Mouse (Mus musculus) hindbrain, embryonic 10.5 days (tissue): ENCODE data around the gene Sgsm1. TPM values are rescaled to one million over a fixed set of nuclear protein-coding genes. Genes with fewer than 3 reads are reported as not detected.
"Not testable (repeated sequence)": the region's sequence is repeated elsewhere in the genome, so short reads cannot be mapped to it uniquely, and the experiment has no call there.

Source experiments
- DNase-seq: peaks from one replicate; pipeline ENCODE4 v3.0.0-alpha.2; 2017; ENCODE audit warnings: low spot score
- H3K27ac ChIP-seq: fragments of 300-500 bp; sonication (generic); 2 replicates; pipeline ENCODE4 v1.5.1; 2016; ENCODE audit warnings: mild to moderate bottlenecking, moderate library complexity
- H3K27me3 ChIP-seq: fragments of 300-500 bp; sonication (generic); 2 replicates; pipeline ENCODE4 v1.6.1; 2016; ENCODE audit warnings: mild to moderate bottlenecking; ENCODE audit not compliant: poor library complexity, insufficient read depth, severe bottlenecking
- H3K36me3 ChIP-seq: fragments of 300-500 bp; sonication (generic); 2 replicates; pipeline ENCODE4 v1.6.1; 2016; ENCODE audit warnings: mild to moderate bottlenecking, moderate library complexity
- H3K4me1 ChIP-seq: fragments of 300-500 bp; sonication (generic); replicated peaks from 2 replicates; pipeline ENCODE4 v1.6.1; 2016; ENCODE audit warnings: mild to moderate bottlenecking
- H3K4me3 ChIP-seq: fragments of 300-500 bp; sonication (generic); 2 replicates; pipeline ENCODE4 v1.5.1; 2016; ENCODE audit warnings: mild to moderate bottlenecking, moderate library complexity
- H3K9me3 ChIP-seq: fragments of 300-500 bp; sonication (generic); 2 replicates; pipeline ENCODE4 v1.6.1; 2016; ENCODE audit warnings: mild to moderate bottlenecking, moderate library complexity
- WGBS: fragments of 180-500 bp; shearing (Covaris S2); methylation state at CpG from one replicate; pipeline ENCODE4 v1.1.7; 2016; 5-methylcytosine and 5-hydroxymethylcytosine counted together
- polyA plus RNA-seq: library from polyadenylated mRNA; unstranded; fragments of >200 nt; fragmentation: Nextera tagmentation; extraction: Ambion mirVana; gene quantifications from 2 replicates; pipeline ENCODE4 v1.2.1, GENCODE M21; 2016

Gene Sgsm1
- polyA plus RNA-seq, result 16.6 and 17.5 TPM in 2 replicates

- Histone ChIP-seq H3K4me1 (peaks cover 52% of the 10 kb centered on the region), H3K4me3 (peak within 1 kb of the TSS; percentile 78), H3K9me3 (peaks cover 4% of the 10 kb centered on the region; the same call in 1 of the 2 replicates), H3K27ac (peak within 1 kb of the TSS; percentile 85), H3K27me3 (peaks cover 72% of the 10 kb centered on the region), H3K36me3 (no peaks in the 10 kb centered on the region)
- WGBS, result 2% methylated on average over 53 of the region's 53 CpGs
- peak; percentile 88 for DNase-seq
Observed at GRCm38 (mm10) chr5:113310377-113311003, at the start of gene Sgsm1. TSS of gene Sgsm1 (minus strand) at chr5:113310786.

GRCm38 (mm10) chr5:113358833-113359232 is 48.2 kb upstream of the Sgsm1 start:
- Histone ChIP-seq H3K27me3 (peaks cover 60% of the 10 kb centered on the region), H3K4me3 (no peak overlapping the region), H3K9me3 (no peaks in the 10 kb centered on the region), H3K4me1 (peaks cover 32% of the 10 kb centered on the region), H3K27ac (0 out of 2 replicates have a peak overlapping the region, but pooled peaks have one; percentile 40), H3K36me3 (no peaks in the 10 kb centered on the region)
- 5% methylated on average over 11 of the region's 11 CpGs for WGBS
- DNase-seq, result no peak

GRCm38 (mm10) chr5:113357656-113358055 is 47.1 kb upstream of the Sgsm1 start:
- 59% methylated on average over 3 of the region's 3 CpGs for WGBS
- Histone ChIP-seq H3K27ac (no peak overlapping the region), H3K4me3 (no peak overlapping the region), H3K36me3 (no peaks in the 10 kb centered on the region), H3K27me3 (peaks cover 72% of the 10 kb centered on the region), H3K4me1 (peaks cover 35% of the 10 kb centered on the region), H3K9me3 (no peaks in the 10 kb centered on the region)
- DNase-seq, result no peak

DNA sequence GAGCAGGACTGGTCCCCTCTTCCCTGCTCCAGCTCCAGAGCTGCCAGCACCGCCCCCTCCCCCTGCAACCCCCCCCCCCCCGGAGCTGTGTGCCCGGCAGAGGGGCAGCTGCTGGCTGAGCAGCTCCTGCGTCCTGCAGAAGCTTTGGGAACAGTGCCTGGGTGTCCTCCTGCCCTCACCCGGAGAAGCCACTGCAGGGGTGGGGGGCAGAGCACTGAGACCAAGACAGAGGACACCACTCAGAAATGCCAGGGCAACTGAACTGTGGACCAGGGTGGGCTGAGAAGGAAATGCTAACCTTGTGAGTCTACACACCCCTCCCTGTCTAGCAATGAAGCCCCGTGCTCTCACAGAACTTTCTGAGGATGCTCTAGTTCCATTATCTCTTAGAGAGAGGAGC is 46.6 kb upstream of the Sgsm1 start, which contains the start of gene Aym1:
Aym1 (plus strand) TSS at position 109 of the 400 bp plus-strand sequence.
- Histone ChIP-seq H3K4me3 (no peak within 1 kb of the TSS), H3K9me3 (no peaks in the 10 kb centered on the region), H3K4me1 (peaks cover 40% of the 10 kb centered on the region), H3K27me3 (peaks cover 76% of the 10 kb centered on the region), H3K27ac (no peak within 1 kb of the TSS), H3K36me3 (no peaks in the 10 kb centered on the region)
- no peak for DNase-seq
- WGBS, result 31% methylated on average over 5 of the region's 6 CpGs

- no peak overlapping the region for H3K27ac ChIP-seq
- 50% methylated on average over 16 of the region's 16 CpGs for WGBS
- peaks cover 66% of the 10 kb centered on the region for H3K4me1 ChIP-seq
- no peaks in the 10 kb centered on the region for H3K36me3 ChIP-seq
- no peaks in the 10 kb centered on the region for H3K9me3 ChIP-seq
- DNase-seq, result no peak
- H3K27me3 ChIP-seq, result peaks cover 90% of the 10 kb centered on the region
- no peak overlapping the region for H3K4me3 ChIP-seq
Observed at GRCm38 (mm10) chr5:113354311-113354710, 43.7 kb upstream of the Sgsm1 start.

DNA sequence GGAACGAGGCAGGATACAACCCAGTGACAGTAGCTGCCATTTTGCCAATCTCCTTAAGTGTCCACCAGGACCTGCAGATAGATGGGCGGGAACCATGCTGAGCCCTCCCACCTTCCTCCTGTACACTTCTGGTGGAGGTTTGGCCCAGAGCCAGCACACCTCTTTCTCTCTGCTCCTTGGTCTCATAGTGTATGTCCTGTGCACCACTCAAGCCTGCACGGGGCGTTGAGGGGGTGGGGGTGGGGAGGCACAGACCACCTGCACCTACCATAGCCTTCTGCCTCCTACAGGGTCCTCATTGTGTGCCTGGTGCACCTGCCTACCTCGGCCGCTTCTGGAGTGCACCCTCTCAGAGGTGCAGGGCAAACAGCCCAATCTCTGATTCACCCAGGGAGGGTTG is 42.0 kb upstream of the Sgsm1 start:
- DNase-seq, result no peak
- peaks cover 75% of the 10 kb centered on the region for H3K4me1 ChIP-seq
- WGBS, result 79% methylated on average over 6 of the region's 6 CpGs
- H3K27me3 ChIP-seq, result peaks cover 95% of the 10 kb centered on the region
- H3K27ac ChIP-seq, result peak overlapping the region; percentile 45; the same call in 1 of the 2 replicates
- H3K9me3 ChIP-seq, result no peaks in the 10 kb centered on the region
- no peaks in the 10 kb centered on the region for H3K36me3 ChIP-seq
- H3K4me3 ChIP-seq, result no peak overlapping the region

- Histone ChIP-seq H3K27ac (no peak overlapping the region), H3K36me3 (no peaks in the 10 kb centered on the region), H3K4me1 (peaks cover 74% of the 10 kb centered on the region), H3K27me3 (peaks cover 96% of the 10 kb centered on the region), H3K4me3 (no peak overlapping the region), H3K9me3 (no peaks in the 10 kb centered on the region)
- no peak for DNase-seq
- WGBS, result 45% methylated on average over 3 of the region's 3 CpGs
Observed at GRCm38 (mm10) chr5:113351768-113352167, 41.2 kb upstream of the Sgsm1 start.

GRCm38 (mm10) chr5:113349810-113350209 is 39.2 kb upstream of the Sgsm1 start:
- Histone ChIP-seq H3K9me3 (no peaks in the 10 kb centered on the region), H3K27ac (peak overlapping the region; percentile 60), H3K36me3 (no peaks in the 10 kb centered on the region), H3K4me3 (no peak overlapping the region), H3K4me1 (peaks cover 75% of the 10 kb centered on the region), H3K27me3 (peaks cover 99% of the 10 kb centered on the region)
- DNase-seq, result no peak
- WGBS, result 17% methylated on average over 7 of the region's 7 CpGs

GRCm38 (mm10) chr5:113349226-113349625 is 38.6 kb upstream of the Sgsm1 start:
- Histone ChIP-seq H3K4me1 (peaks cover 77% of the 10 kb centered on the region), H3K27me3 (peaks cover 99% of the 10 kb centered on the region), H3K36me3 (no peaks in the 10 kb centered on the region), H3K4me3 (no peak overlapping the region), H3K9me3 (no peaks in the 10 kb centered on the region), H3K27ac (peak overlapping the region; percentile 60)
- DNase-seq, result no peak
- WGBS, result 5% methylated on average over 7 of the region's 7 CpGs

- 8% methylated on average over 13 of the region's 13 CpGs for WGBS
- peaks cover 99% of the 10 kb centered on the region for H3K27me3 ChIP-seq
Observed at GRCm38 (mm10) chr5:113348597-113348996, 38.0 kb upstream of the Sgsm1 start.

GRCm38 (mm10) chr5:113347593-113347992 is 37.0 kb upstream of the Sgsm1 start:
- no peak overlapping the region for H3K27ac ChIP-seq
- H3K9me3 ChIP-seq, result no peaks in the 10 kb centered on the region
- DNase-seq, result no peak
- 29% methylated on average over 12 of the region's 12 CpGs for WGBS
- H3K36me3 ChIP-seq, result no peaks in the 10 kb centered on the region
- H3K4me1 ChIP-seq, result peaks cover 72% of the 10 kb centered on the region
- peaks cover 95% of the 10 kb centered on the region for H3K27me3 ChIP-seq
- H3K4me3 ChIP-seq, result no peak overlapping the region

More at GRCm38 (mm10) chr5:113348597-113348996, 38.0 kb upstream of the Sgsm1 start:
- Histone ChIP-seq H3K9me3 (no peaks in the 10 kb centered on the region), H3K4me1 (peaks cover 75% of the 10 kb centered on the region), H3K4me3 (no peak overlapping the region), H3K36me3 (no peaks in the 10 kb centered on the region), H3K27ac (peak overlapping the region; percentile 60; the same call in 1 of the 2 replicates)
- peak; percentile 66 for DNase-seq

GRCm38 (mm10) chr5:113346651-113347050 is 36.1 kb upstream of the Sgsm1 start:
- H3K4me3 ChIP-seq, H3K9me3 ChIP-seq, DNase-seq, H3K27ac ChIP-seq, H3K36me3 ChIP-seq: not testable (repeated sequence)
- Histone ChIP-seq H3K4me1 (peaks cover 62% of the 10 kb centered on the region), H3K27me3 (peaks cover 93% of the 10 kb centered on the region)
- WGBS, result 48% methylated on average over 6 of the region's 6 CpGs

DNA sequence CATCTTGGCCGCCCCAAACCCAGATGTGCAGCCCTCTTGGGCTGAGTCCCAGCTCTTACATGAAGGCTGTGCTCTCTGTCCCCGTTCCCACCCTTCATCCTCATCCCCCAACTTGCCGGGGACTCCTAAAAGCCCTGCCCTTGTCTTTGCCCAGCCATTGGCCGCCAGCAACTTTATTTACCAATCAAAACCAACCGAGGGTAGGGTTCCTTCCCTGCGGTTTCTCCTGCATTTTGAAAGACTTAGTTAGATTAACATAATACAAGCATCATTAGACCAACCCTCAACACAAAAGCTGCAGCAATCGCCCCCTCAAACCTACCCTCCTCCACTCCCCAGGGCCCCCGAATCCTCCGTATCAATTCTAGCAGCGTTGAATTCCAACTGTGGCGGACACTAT is 35.2 kb upstream of the Sgsm1 start:
- Histone ChIP-seq H3K9me3 (no peaks in the 10 kb centered on the region), H3K27me3 (peaks cover 94% of the 10 kb centered on the region), H3K27ac (no peak overlapping the region), H3K36me3 (no peaks in the 10 kb centered on the region), H3K4me3 (0 out of 2 replicates have a peak overlapping the region, but pooled peaks have one; percentile 20), H3K4me1 (peaks cover 54% of the 10 kb centered on the region)
- WGBS, result 7% methylated on average over 11 of the region's 11 CpGs
- DNase-seq, result no peak
